Mouse (Mus musculus) left cerebral cortex, postnatal 25 days (tissue): ENCODE measurements around the gene Ubl4b. TPM values are rescaled to one million over a fixed set of nuclear protein-coding genes. Genes with fewer than 3 reads are reported as not detected.

Source experiments
- DNase-seq, 2 experiments: peaks; one replicate each; pipeline ENCODE4 v3.0.0; 2022; ENCODE audit warnings: low spot score in 2 of 2, mixed read lengths in 1 of 2
- intact Hi-C: fragments of 180-260 bp; cut with DNase I; formaldehyde crosslinking; loops from one replicate; pipeline ENCODE4 v1.15.1; 2025
- total RNA-seq, 2 experiments: library from RNA; stranded (reverse); gene quantifications; 2 replicates each; pipeline ENCODE4 v1.2.3; 2021

Gene Ubl4b
- under 1 TPM in 1 of 2 experiments, not detected in 1; 0.23 TPM for total RNA-seq

- no peak for DNase-seq
- intact Hi-C loops, result loop anchor here (5.0 kb wide), 1 partner anchor 57 kb away; no protein-coding TSS in a partner anchor
Observed at GRCm38 (mm10) chr3:107554842-107555241, at the start of gene Ubl4b. Gene Ubl4b (minus strand): TSS chr3:107555073.

- DNase-seq, result no peak
- intact Hi-C loops, result loop anchor here (10.0 kb wide), 1 partner anchor 245 kb away; no protein-coding TSS in a partner anchor
Observed at GRCm38 (mm10) chr3:107600127-107600526, 45.3 kb upstream of the Ubl4b start.

- intact Hi-C loops, result loop anchor here (2.0 kb wide), 1 partner anchor 15 kb away; no protein-coding TSS in a partner anchor
- DNase-seq, result no peak
Observed at GRCm38 (mm10) chr3:107597586-107598389, 42.9 kb upstream of the Ubl4b start.

- no peak for DNase-seq
- intact Hi-C loops, result loop anchor here (2.0 kb wide), 1 partner anchor 14 kb away; no protein-coding TSS in a partner anchor
Observed at GRCm38 (mm10) chr3:107597134-107597533, 42.3 kb upstream of the Ubl4b start.

GRCm38 (mm10) chr3:107596559-107596958 lies 41.7 kb upstream of the Ubl4b start:
- intact Hi-C loops, result loop anchor here (2.0 kb wide), 1 partner anchor 14 kb away; no protein-coding TSS in a partner anchor
- peak in 1 of 2 experiments; percentile 16 for DNase-seq

- intact Hi-C loops, result loop anchor here (2.0 kb wide), 1 partner anchor 13 kb away; no protein-coding TSS in a partner anchor
- no peak for DNase-seq
Observed at GRCm38 (mm10) chr3:107595938-107596461, 41.1 kb upstream of the Ubl4b start.

GRCm38 (mm10) chr3:107595264-107595937 lies 40.5 kb upstream of the Ubl4b start:
- intact Hi-C loops, result no loop called here
- DNase-seq, result no peak

GRCm38 (mm10) chr3:107594662-107595263 lies 39.9 kb upstream of the Ubl4b start, which contains the start of gene Alx3:
Gene Alx3 (plus strand): TSS chr3:107595031.
- intact Hi-C loops, result no loop called here
- DNase-seq, result no peak

GRCm38 (mm10) chr3:107593632-107594031 lies 38.8 kb upstream of the Ubl4b start:
- no peak for DNase-seq
- intact Hi-C loops, result no loop called here

- intact Hi-C loops, result no loop called here
- DNase-seq, result no peak
Observed at GRCm38 (mm10) chr3:107591612-107592011, 36.7 kb upstream of the Ubl4b start.

GRCm38 (mm10) chr3:107586504-107586903 lies 31.6 kb upstream of the Ubl4b start:
- intact Hi-C loops, result no loop called here
- no peak for DNase-seq

- DNase-seq, result no peak
- intact Hi-C loops, result loop anchor here (2.0 to 5.0 kb wide), 2 partner anchors 13 to 37 kb away; no protein-coding TSS in a partner anchor
Observed at GRCm38 (mm10) chr3:107583893-107584292, 29.0 kb upstream of the Ubl4b start.

GRCm38 (mm10) chr3:107582875-107583767 lies 28.2 kb upstream of the Ubl4b start:
- intact Hi-C loops, result loop anchor here (2.0 to 5.0 kb wide), 2 partner anchors 14 to 36 kb away; no protein-coding TSS in a partner anchor
- DNase-seq, result no peak

GRCm38 (mm10) chr3:107582130-107582874 lies 27.4 kb upstream of the Ubl4b start:
- no peak for DNase-seq
- intact Hi-C loops, result loop anchor here (2.0 to 5.0 kb wide), 2 partner anchors 14 to 35 kb away; no protein-coding TSS in a partner anchor

- intact Hi-C loops, result loop anchor here (2.0 to 5.0 kb wide), 2 partner anchors 15 to 34 kb away; no protein-coding TSS in a partner anchor
- DNase-seq, result no peak
Observed at GRCm38 (mm10) chr3:107581103-107582010, 26.5 kb upstream of the Ubl4b start.

- peak; percentile 64 to 82 for DNase-seq
- intact Hi-C loops, result loop anchor here (2.0 kb wide), 1 partner anchor 21 kb away; no protein-coding TSS in a partner anchor
Observed at GRCm38 (mm10) chr3:107579466-107579865, 24.6 kb upstream of the Ubl4b start.
